Mouse (Mus musculus): ENCODE results near the gene Gm8113. TPM values are rescaled to one million over a fixed set of nuclear protein-coding genes. Genes with fewer than 3 reads are reported as not detected.
"Not testable (repeated sequence)": the region's sequence is repeated elsewhere in the genome, so short reads cannot be mapped to it uniquely, and the experiment has no call there.

Gm8113 gene
- polyA plus RNA-seq, 1 experiment from 2014 or later = 4.6 TPM

- not testable (repeated sequence) for ATAC-seq (ENCODE audit: insufficient number of reproducible peaks, low FRiP score, low TSS enrichment, low read depth); H3K9ac ChIP-seq; H3K4me2 ChIP-seq; H3K36me3 ChIP-seq; H3K27me3 ChIP-seq; H3K9me3 ChIP-seq; H3K4me3 ChIP-seq; H3K27ac ChIP-seq; H3K4me1 ChIP-seq
- WGBS = 50% methylated on average over 5 of the region's 5 CpGs
Observed at GRCm38 (mm10) chr14:43933399-43933798, 8.2 kb downstream of the Gm8113 start.

- not testable (repeated sequence) for H3K27me3 ChIP-seq; ATAC-seq (ENCODE audit: insufficient number of reproducible peaks, low FRiP score, low TSS enrichment, low read depth); H3K4me2 ChIP-seq
Observed at GRCm38 (mm10) chr14:43953382-43953781, 28.2 kb downstream of the Gm8113 start.

GRCm38 (mm10) chr14:43955074-43955473, 29.9 kb downstream of the Gm8113 start:
- not testable (repeated sequence) for H3K4me1 ChIP-seq; H3K4me2 ChIP-seq; H3K9me3 ChIP-seq; H3K36me3 ChIP-seq; H3K4me3 ChIP-seq; H3K9ac ChIP-seq; H3K27ac ChIP-seq; ATAC-seq (ENCODE audit: insufficient number of reproducible peaks, low FRiP score, low TSS enrichment, low read depth); H3K27me3 ChIP-seq
- no CpG with 5 or more reads among the region's 1 CpGs for WGBS

More at GRCm38 (mm10) chr14:43953382-43953781, 28.2 kb downstream of the Gm8113 start:
- H3K4me1 ChIP-seq, H3K4me3 ChIP-seq, H3K9ac ChIP-seq, H3K36me3 ChIP-seq, H3K9me3 ChIP-seq, H3K27ac ChIP-seq: not testable (repeated sequence)
- WGBS = 24% methylated on average over 2 of the region's 2 CpGs

GRCm38 (mm10) chr14:43956769-43957168, 31.6 kb downstream of the Gm8113 start, which contains the start of gene Ang5:
Gene Ang5 (plus strand): TSS chr14:43957069.
- H3K36me3 ChIP-seq; H3K27ac ChIP-seq; H3K4me2 ChIP-seq; H3K27me3 ChIP-seq; H3K9ac ChIP-seq; H3K4me1 ChIP-seq; H3K4me3 ChIP-seq; H3K9me3 ChIP-seq; ATAC-seq (ENCODE audit: insufficient number of reproducible peaks, low FRiP score, low TSS enrichment, low read depth): not testable (repeated sequence)
- WGBS = no CpG with 5 or more reads among the region's 2 CpGs

Other genes with a start within 250 kb of the Gm8113 start
- gene Gm8165, start 248.2 kb upstream of the Gm8113 start, polyA plus RNA-seq (2015; fragmentation: Nextera tagmentation; extraction: Ambion mirVana) = not detected in 2 replicates
- gene Gm7324, start 227.6 kb upstream of the Gm8113 start, polyA plus RNA-seq (2015; fragmentation: Nextera tagmentation; extraction: Ambion mirVana) = 0.73 and 1.0 TPM in 2 replicates
- not detected in 2 replicates for gene Gm16506, start 197.9 kb upstream of the Gm8113 start, polyA plus RNA-seq (2015; fragmentation: Nextera tagmentation; extraction: Ambion mirVana)
- gene Gm6526, start 177.5 kb upstream of the Gm8113 start, polyA plus RNA-seq (2015; fragmentation: Nextera tagmentation; extraction: Ambion mirVana) = not detected in 2 replicates
- not detected in 2 replicates for gene Gm8180, start 140.6 kb upstream of the Gm8113 start, polyA plus RNA-seq (2015; fragmentation: Nextera tagmentation; extraction: Ambion mirVana)
- 0.63 and 0.70 TPM in 2 replicates for gene Ear1, start 49.9 kb upstream of the Gm8113 start, polyA plus RNA-seq (2015; fragmentation: Nextera tagmentation; extraction: Ambion mirVana)
- not detected in 2 replicates for gene Ear10, start 1.8 kb upstream of the Gm8113 start, polyA plus RNA-seq (2015; fragmentation: Nextera tagmentation; extraction: Ambion mirVana)
- gene Ang5, start 31.7 kb downstream of the Gm8113 start, polyA plus RNA-seq (2015; fragmentation: Nextera tagmentation; extraction: Ambion mirVana) = not detected in 2 replicates
- not detected in 2 replicates for gene Ang6, start 76.9 kb downstream of the Gm8113 start, polyA plus RNA-seq (2015; fragmentation: Nextera tagmentation; extraction: Ambion mirVana)
- 0.37 TPM in 1 of 2 replicates, not detected in the other for gene Ear2, start 177.3 kb downstream of the Gm8113 start, polyA plus RNA-seq (2015; fragmentation: Nextera tagmentation; extraction: Ambion mirVana)
- gene Gm3327, start 198.5 kb downstream of the Gm8113 start, polyA plus RNA-seq (2015; fragmentation: Nextera tagmentation; extraction: Ambion mirVana) = not detected in 2 replicates